In the genomic region with DNA sequence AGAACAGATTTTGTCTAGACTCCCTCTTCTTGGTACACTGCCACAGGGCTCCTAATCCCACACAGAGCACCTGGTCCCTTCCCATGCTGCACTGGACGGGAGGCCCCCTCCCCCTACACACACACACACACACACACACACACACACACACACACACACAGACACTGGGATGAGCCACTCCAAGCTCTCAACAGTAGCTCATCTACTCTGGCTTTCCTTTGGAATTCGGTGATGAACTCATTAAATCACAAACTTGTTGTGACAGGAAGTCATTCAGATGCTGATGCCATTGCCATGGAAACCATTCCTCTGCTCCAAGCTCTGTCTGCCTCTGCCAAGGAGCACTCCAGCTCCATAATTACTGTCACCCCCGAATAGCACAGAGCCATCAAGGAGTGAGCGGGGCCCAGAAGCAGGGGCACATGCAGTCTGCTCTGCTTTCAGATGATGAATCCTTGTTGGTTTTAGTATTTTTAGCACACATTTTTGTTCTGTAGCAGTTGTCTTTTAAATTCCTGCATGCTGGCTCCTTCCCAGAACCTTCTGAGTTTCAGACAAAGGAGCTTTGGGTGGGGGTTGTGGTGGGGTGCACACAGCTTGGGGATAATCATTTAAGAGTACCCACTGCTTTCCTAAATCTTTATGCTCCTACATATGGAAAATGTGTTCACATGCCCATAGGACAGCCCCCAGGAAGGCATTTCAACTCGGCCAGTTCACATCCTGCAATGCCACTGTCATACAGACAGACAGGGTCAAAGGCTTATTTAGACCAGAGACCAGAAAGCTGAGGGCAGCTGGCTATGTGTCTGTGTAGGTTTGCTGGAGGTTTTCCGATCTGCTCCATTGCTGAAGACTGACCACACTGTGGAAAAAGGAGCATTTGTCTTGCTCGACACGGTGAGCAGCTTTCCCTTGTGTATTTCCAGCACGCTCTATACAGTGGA, we compare ENCODE assay signal across 7 mouse cellular contexts. TPM values are rescaled to one million over a fixed set of nuclear protein-coding genes. Genes with fewer than 3 reads are reported as not detected.
DNase-seq lines count a peak whose midpoint lies in the region; ATAC-seq and TF ChIP-seq lines count a peak whose summit lies in the region.

No protein-coding gene starts in this region.

- DNase-seq in brain, embryonic 18.5 days (ENCODE audit: low read depth, low spot score) = peak; percentile 93
- peak; percentile 93 for DNase-seq in embryonic facial prominence, embryonic 14.5 days (ENCODE audit: low spot score)
- peak; percentile 63 to 89 for DNase-seq in layer of hippocampus, adult 2 months (ENCODE audit: low spot score in 2 of 2)
- DNase-seq in midbrain, postnatal 0 days (ENCODE audit: low spot score) = peak; percentile 96
- DNase-seq in heart, adult 9 months (ENCODE audit: low spot score in 2 of 2) = no peak
- DNase-seq in lung, adult 18-20 months = no peak

- no peak overlapping the region for H3K4me3 ChIP-seq in embryonic facial prominence, embryonic 14.5 days (ENCODE audit: low read depth, low read length)
- H3K4me3 ChIP-seq in layer of hippocampus, adult 2 months = no peak overlapping the region
- H3K4me3 ChIP-seq in midbrain, postnatal 0 days (ENCODE audit: low read depth, low read length) = no peak overlapping the region

- no peaks in the 10 kb centered on the region for H3K27me3 ChIP-seq in embryonic facial prominence, embryonic 14.5 days (replicated peaks; ENCODE audit: control insufficient read depth, insufficient read depth, low read length)
- H3K27me3 ChIP-seq in midbrain, postnatal 0 days (ENCODE audit: insufficient read depth, low read length) = no peaks in the 10 kb centered on the region

- no peaks in the 10 kb centered on the region for H3K9me3 ChIP-seq in embryonic facial prominence, embryonic 14.5 days (ENCODE audit: control insufficient read depth, low read length)
- H3K9me3 ChIP-seq in midbrain, postnatal 0 days (ENCODE audit: low read length) = no peaks in the 10 kb centered on the region

- peak; percentile 91 for ATAC-seq in embryonic facial prominence, embryonic 14.5 days (ENCODE audit: low read depth)
- ATAC-seq in midbrain, postnatal 0 days (ENCODE audit: low FRiP score) = peak; percentile 94
- no peak for ATAC-seq in monocyte, adult 5-6 weeks (replicated peaks; ENCODE audit: insufficient number of reproducible peaks, low FRiP score, low TSS enrichment, poor library complexity, severe bottlenecking)

- no peaks in the 10 kb centered on the region for H3K36me3 ChIP-seq in embryonic facial prominence, embryonic 14.5 days (ENCODE audit: control insufficient read depth, insufficient read depth, low read length)
- no peaks in the 10 kb centered on the region for H3K36me3 ChIP-seq in midbrain, postnatal 0 days (ENCODE audit: insufficient read depth, low read length)

- H3K9ac ChIP-seq in embryonic facial prominence, embryonic 14.5 days (ENCODE audit: low read depth, low read length) = no peak overlapping the region
- peak overlapping the region; percentile 5; the same call in 1 of the 2 replicates for H3K9ac ChIP-seq in midbrain, postnatal 0 days (replicated peaks; ENCODE audit: low read length, poor library complexity, severe bottlenecking)

- no peak overlapping the region for H3K4me2 ChIP-seq in embryonic facial prominence, embryonic 14.5 days (ENCODE audit: low read depth, low read length)
- H3K4me2 ChIP-seq in midbrain, postnatal 0 days (ENCODE audit: low read depth, low read length, poor library complexity, severe bottlenecking) = 0 out of 2 replicates have a peak overlapping the region, but pooled peaks have one; percentile 1

- H3K27ac ChIP-seq in embryonic facial prominence, embryonic 14.5 days (replicated peaks; ENCODE audit: low read depth, low read length) = peak overlapping the region; percentile 53; the same call in 1 of the 2 replicates
- peak overlapping the region; percentile 93 for H3K27ac ChIP-seq in layer of hippocampus, adult 2 months
- peak overlapping the region; percentile 88 for H3K27ac ChIP-seq in midbrain, postnatal 0 days (ENCODE audit: low read depth, low read length)

- no peak for TF ChIP-seq CTCF in layer of hippocampus, adult 2 months (conservative IDR thresholded peaks at IDR 0.05)
- TF ChIP-seq CTCF in midbrain, postnatal 0 days (IDR thresholded peaks at IDR 0.05) = no peak

- 31% methylated on average over 9 of the region's 9 CpGs for WGBS in embryonic facial prominence, embryonic 14.5 days
- 8% methylated on average over 9 of the region's 9 CpGs for WGBS in midbrain, postnatal 0 days

- H3K4me1 ChIP-seq in embryonic facial prominence, embryonic 14.5 days (ENCODE audit: control insufficient read depth, insufficient read depth, low read length) = peaks cover 25% of the 10 kb centered on the region
- H3K4me1 ChIP-seq in midbrain, postnatal 0 days (ENCODE audit: insufficient read depth, low read length) = peaks cover 35% of the 10 kb centered on the region

RNA-seq across cellular contexts. Expression of a gene that starts 41.9 kb away (rescaled TPM):
- polyA plus RNA-seq in embryonic facial prominence, embryonic 14.5 days (2014; fragmentation: Nextera tagmentation; extraction: Ambion mirVana) = 4.9 and 5.1 TPM in 2 replicates
- total RNA-seq in layer of hippocampus, adult 2 months (2021) = 100 to 1,000 TPM; 218 to 227 TPM
- total RNA-seq in midbrain, postnatal 0 days (2014; rRNA removed) = 376 and 420 TPM in 2 replicates
- polyA plus RNA-seq in midbrain, postnatal 0 days (2015; fragmentation: Nextera tagmentation; extraction: Ambion mirVana) = 77.3 and 85.2 TPM in 2 replicates
- 0.49 to 3.8 TPM (median 2.4 TPM) in 3 replicates for total RNA-seq in monocyte, adult 5-6 weeks (2017)

Comparison
In these comparisons a context has a peak if more than half of its experiments do, and no peak if none do; other contexts are left out.
1. DNase-seq: peak in brain, embryonic 18.5 days (single experiment), embryonic facial prominence, embryonic 14.5 days (single experiment), layer of hippocampus, adult 2 months (2 of 2) and midbrain, postnatal 0 days (single experiment); none in heart, adult 9 months (0 of 2) and lung, adult 18-20 months (0 of 2).
2. RNA of a gene that starts 41.9 kb away (total RNA-seq): 376 to 420 TPM in midbrain, postnatal 0 days and 218 to 227 TPM in layer of hippocampus, adult 2 months; 0.49 to 3.8 TPM in monocyte, adult 5-6 weeks; every median in the first group is over 10 times any median in the second.
3. Peak in every context shown above with its lines, with median percentiles within 50 percentile points of each other: H3K27ac ChIP-seq.